ENCODE assay signal across 15 mouse cellular contexts in the genomic region with DNA sequence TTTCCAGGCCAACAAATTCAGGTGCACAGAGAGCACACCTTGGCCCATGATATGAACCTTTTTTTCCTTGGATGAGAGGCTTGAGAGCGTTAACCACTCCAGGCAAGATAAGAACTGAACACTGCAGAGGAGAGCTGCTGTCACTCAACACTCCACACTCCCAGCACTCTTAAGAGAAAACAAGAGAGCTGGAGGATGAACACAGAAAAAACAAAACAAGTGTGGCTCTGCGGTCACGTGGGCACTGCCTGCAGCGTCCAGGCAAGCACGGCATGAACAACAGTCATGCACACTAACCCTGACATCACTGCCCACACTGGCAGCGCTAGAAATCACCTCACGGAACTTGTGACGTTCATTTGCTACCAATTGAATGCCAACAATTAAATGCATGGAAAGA. TPM values are rescaled to one million over a fixed set of nuclear protein-coding genes. Genes with fewer than 3 reads are reported as not detected.
DNase-seq lines count a peak whose midpoint lies in the region; ATAC-seq and TF ChIP-seq lines count a peak whose summit lies in the region.
"Had no signal": no experiment of that assay in that cellular context is flagged by ENCODE, and none has a peak within 500 bp of the region (broad histone marks: within the 10 kb centered on the region; RNA-seq: fewer than 3 reads in every experiment).

No protein-coding gene starts in this region.

- H3K9ac ChIP-seq in liver, adult 2 months (ENCODE audit: low read depth, low read length), result no peak overlapping the region
- H3K9ac ChIP-seq in liver, postnatal 0 days (replicated peaks), result no peak overlapping the region
- no peak overlapping the region for H3K9ac ChIP-seq in hindbrain, embryonic 13.5 days
- H3K9ac ChIP-seq: forebrain, embryonic 12.5 days had no signal

- no peak for TF ChIP-seq POLR2A in liver, adult 2 months (IDR thresholded peaks at IDR 0.05; ENCODE audit: extremely low read depth, insufficient read depth, low read length)

- no peak overlapping the region for H3K4me3 ChIP-seq in liver, adult 2 months (ENCODE audit: insufficient read depth, low read depth, low read length)
- no peak overlapping the region for H3K4me3 ChIP-seq in liver, postnatal 0 days (ENCODE audit: low read depth, low read length)
- no peak overlapping the region for H3K4me3 ChIP-seq in hindbrain, embryonic 13.5 days
- H3K4me3 ChIP-seq: embryonic facial prominence, embryonic 10.5 days; forebrain, embryonic 12.5 days; limb, embryonic 10.5 days had no signal

- peak; percentile 20 for DNase-seq in adrenal gland, adult 2 months
- DNase-seq in adrenal gland, postnatal 4 days (ENCODE audit: low spot score in 2 of 2), result no peak
- peak; percentile 76 for DNase-seq in liver, adult 2 months (ENCODE audit: extremely low read depth, low read depth, low spot score)
- no peak for DNase-seq in liver, postnatal 0 days
- DNase-seq in kidney, adult 9 months, result peak; percentile 33
- DNase-seq in neural tube, embryonic 10.5 days (ENCODE audit: extremely low spot score, low spot score), result no peak
- DNase-seq: cerebellum, adult 9-11 months; gastrocnemius, postnatal 14 days had no signal

- TF ChIP-seq EP300 in liver, postnatal 0 days (IDR thresholded peaks at IDR 0.05; ENCODE audit: low read depth), result no peak

- H3K36me3 ChIP-seq in liver, adult 2 months (ENCODE audit: control insufficient read depth, insufficient read depth, low read length), result no peaks in the 10 kb centered on the region; the same call in 1 of the 2 replicates
- no peaks in the 10 kb centered on the region for H3K36me3 ChIP-seq in liver, postnatal 0 days (replicated peaks; ENCODE audit: insufficient read depth, low read length)
- H3K36me3 ChIP-seq in hindbrain, embryonic 13.5 days, result no peaks in the 10 kb centered on the region
- H3K36me3 ChIP-seq: embryonic facial prominence, embryonic 10.5 days; forebrain, embryonic 12.5 days; limb, embryonic 10.5 days had no signal

- H3K79me2 ChIP-seq in liver, adult 2 months (ENCODE audit: control insufficient read depth, insufficient read depth, low read length), result peaks cover 36% of the 10 kb centered on the region; the same call in 1 of the 2 replicates

- H3K9me3 ChIP-seq in liver, postnatal 0 days (ENCODE audit: low read length), result no peaks in the 10 kb centered on the region
- H3K9me3 ChIP-seq in hindbrain, embryonic 13.5 days, result no peaks in the 10 kb centered on the region
- H3K9me3 ChIP-seq: embryonic facial prominence, embryonic 10.5 days; forebrain, embryonic 12.5 days; limb, embryonic 10.5 days had no signal

- H3K4me1 ChIP-seq in liver, adult 2 months (ENCODE audit: control insufficient read depth, insufficient read depth, low read length), result peaks cover 27% of the 10 kb centered on the region
- H3K4me1 ChIP-seq in liver, postnatal 0 days (ENCODE audit: insufficient read depth), result peaks cover 28% of the 10 kb centered on the region
- H3K4me1 ChIP-seq in hindbrain, embryonic 13.5 days (replicated peaks), result peaks cover 31% of the 10 kb centered on the region

- ATAC-seq in liver, postnatal 0 days, result no peak
- peak; percentile 17; the same call in 1 of the 2 replicates for ATAC-seq in megakaryocyte progenitor cell, adult 5-6 weeks (replicated peaks; ENCODE audit: poor library complexity)
- no peak for ATAC-seq in hindbrain, embryonic 13.5 days (ENCODE audit: low FRiP score)
- ATAC-seq: hindbrain, embryonic 16.5 days had no signal

- 45% methylated on average over 8 of the region's 8 CpGs for WGBS in liver, adult 2 months
- WGBS in liver, postnatal 0 days (ENCODE audit: insufficient replicate concordance), result 63% methylated on average over 8 of the region's 8 CpGs
- 76% methylated on average over 8 of the region's 8 CpGs for WGBS in hindbrain, embryonic 13.5 days

- no peak overlapping the region for H3K4me2 ChIP-seq in liver, postnatal 0 days (ENCODE audit: low read depth, low read length)
- no peak overlapping the region for H3K4me2 ChIP-seq in hindbrain, embryonic 13.5 days
- H3K4me2 ChIP-seq: forebrain, embryonic 12.5 days had no signal

- TF ChIP-seq CTCF in liver, adult 2 months (IDR thresholded peaks at IDR 0.05; ENCODE audit: low read depth, low read length), result no peak
- no peak for TF ChIP-seq CTCF in liver, postnatal 0 days (IDR thresholded peaks at IDR 0.05; ENCODE audit: low read depth)

- peak overlapping the region; percentile 36 for H3K27ac ChIP-seq in liver, adult 2 months (replicated peaks; ENCODE audit: insufficient read depth, low read depth, low read length)
- no peak overlapping the region for H3K27ac ChIP-seq in liver, postnatal 0 days (ENCODE audit: low read depth)
- no peak overlapping the region for H3K27ac ChIP-seq in hindbrain, embryonic 13.5 days
- H3K27ac ChIP-seq: embryonic facial prominence, embryonic 10.5 days; forebrain, embryonic 12.5 days; limb, embryonic 10.5 days; macrophage had no signal

- no peaks in the 10 kb centered on the region for H3K27me3 ChIP-seq in liver, adult 2 months (ENCODE audit: control insufficient read depth, insufficient read depth, low read length)
- no peaks in the 10 kb centered on the region for H3K27me3 ChIP-seq in liver, postnatal 0 days (ENCODE audit: insufficient read depth, low read length)
- H3K27me3 ChIP-seq in hindbrain, embryonic 13.5 days, result no peaks in the 10 kb centered on the region
- H3K27me3 ChIP-seq: forebrain, embryonic 12.5 days had no signal

RNA-seq across cellular contexts. Expression of a gene that starts 3.3 kb away (rescaled TPM):
- total RNA-seq in adrenal gland, adult 2 months (2021), result 10 to 100 TPM; 18.0 to 25.7 TPM
- polyA plus RNA-seq in adrenal gland, adult 2 months (2012; rRNA removed), result 21.8 and 22.6 TPM in 2 replicates
- 10 to 100 TPM; 15.5 to 16.3 TPM for total RNA-seq in adrenal gland, postnatal 4 days (2021)
- total RNA-seq in liver, adult 2 months (2014; rRNA removed), result 10.8 and 13.6 TPM in 2 replicates
- 10.3 and 11.3 TPM in 2 replicates for polyA plus RNA-seq in liver, adult 2 months (2012; rRNA removed)
- 17.5 and 20.2 TPM in 2 replicates for polyA plus RNA-seq in liver, postnatal 0 days (2015; fragmentation: Nextera tagmentation; extraction: Ambion mirVana)
- 32.2 and 33.6 TPM in 2 replicates for total RNA-seq in megakaryocyte progenitor cell, adult 5-6 weeks (2015)
- 13.2 and 21.9 TPM in 2 replicates for total RNA-seq in megakaryocyte progenitor cell, adult 5-6 weeks (2017)
- 44.0 and 44.5 TPM in 2 replicates for polyA plus RNA-seq in hindbrain, embryonic 13.5 days (2015; fragmentation: Nextera tagmentation; extraction: Ambion mirVana)

Comparison
In these comparisons a context has a peak if more than half of its experiments do, and no peak if none do; other contexts are left out.
1. DNase-seq: peak in adrenal gland, adult 2 months (single experiment), liver, adult 2 months (single experiment) and kidney, adult 9 months (single experiment); none in adrenal gland, postnatal 4 days (0 of 2), liver, postnatal 0 days (single experiment) and neural tube, embryonic 10.5 days (single experiment).